Mouse (Mus musculus) liver, postnatal 0 days (tissue): ENCODE measurements around the gene Maco1. TPM values are rescaled to one million over a fixed set of nuclear protein-coding genes. Genes with fewer than 3 reads are reported as not detected.

Experiments
- ATAC-seq: fragments of 200-750 bp; cut with Nextera tagmentation; 2 replicates; pipeline ENCODE4 v1.8.0; 2017; ENCODE audit warnings: mild to moderate bottlenecking, moderate library complexity
- DNase-seq: peaks from one replicate; pipeline ENCODE4 v3.0.0-alpha.2; 2016
- H3K27ac ChIP-seq: fragments of 300-500 bp; sonication (generic); 2 replicates; pipeline ENCODE4 v1.5.1; 2014; ENCODE audit warnings: antibody characterized with exemption, moderate library complexity, mild to moderate bottlenecking, low read depth
- H3K27me3 ChIP-seq: fragments of 300-500 bp; sonication (generic); 2 replicates; pipeline ENCODE4 v1.6.1; 2014; ENCODE audit warnings: low read length, control low read depth, mixed read lengths; ENCODE audit not compliant: insufficient read depth
- H3K36me3 ChIP-seq: fragments of 300-500 bp; sonication (generic); replicated peaks from 2 replicates; pipeline ENCODE4 v1.6.1; 2014; ENCODE audit warnings: mild to moderate bottlenecking, control low read depth, low read length, moderate library complexity, mixed read lengths; ENCODE audit not compliant: insufficient read depth
- H3K4me1 ChIP-seq: fragments of 300-500 bp; sonication (generic); 2 replicates; pipeline ENCODE4 v1.6.1; 2014; ENCODE audit warnings: antibody characterized with exemption, mild to moderate bottlenecking, control low read depth; ENCODE audit not compliant: insufficient read depth
- H3K4me2 ChIP-seq: fragments of 300-500 bp; sonication (generic); 2 replicates; pipeline ENCODE4 v1.6.1; 2014; ENCODE audit warnings: low read depth, mild to moderate bottlenecking, low read length, moderate library complexity, mixed read lengths
- H3K4me3 ChIP-seq: fragments of 300-500 bp; sonication (generic); 2 replicates; pipeline ENCODE4 v1.5.1; 2014; ENCODE audit warnings: low read depth, low read length
- H3K9ac ChIP-seq: fragments of 300-500 bp; sonication (generic); replicated peaks from 2 replicates; pipeline ENCODE4 v1.6.1; 2014; ENCODE audit warnings: mild to moderate bottlenecking, moderate library complexity
- H3K9me3 ChIP-seq: fragments of 300-500 bp; sonication (generic); 2 replicates; pipeline ENCODE4 v1.6.1; 2016; ENCODE audit warnings: mild to moderate bottlenecking, control low read depth, low read length, mixed read lengths
- CTCF ChIP-seq: sonication (generic); IDR thresholded peaks from 2 replicates; pipeline ENCODE4 v1.5.1; 2016; ENCODE audit warnings: antibody characterized with exemption, low read depth
- EP300 ChIP-seq: IDR thresholded peaks from 2 replicates; pipeline ENCODE4 v1.6.1; 2016; ENCODE audit warnings: antibody characterized with exemption, low read depth, mild to moderate bottlenecking
- WGBS: fragments of 180-500 bp; shearing (Covaris S2); extraction: QIAGEN DNeasy Blood & Tissue Kit; methylation state at CpG from one replicate; pipeline ENCODE4 v1.1.7; 2014; ENCODE audit not compliant: insufficient replicate concordance; 5-methylcytosine and 5-hydroxymethylcytosine counted together
- polyA plus RNA-seq: library from polyadenylated mRNA; unstranded; fragments of >200 nt; fragmentation: Nextera tagmentation; extraction: Ambion mirVana; gene quantifications from 2 replicates; pipeline ENCODE4 v1.2.1, GENCODE M21; 2015

The Maco1 gene
- polyA plus RNA-seq, 1 experiment from 2014 or later: 14.6 TPM

GRCm38 (mm10) chr4:134754941-134755340, 98.2 kb downstream of the Maco1 start:
- Histone ChIP-seq H3K4me2 (peak overlapping the region; percentile 29; the same call in 1 of the 2 replicates), H3K4me3 (no peak overlapping the region), H3K4me1 (peaks cover 96% of the 10 kb centered on the region), H3K27me3 (no peaks in the 10 kb centered on the region), H3K9ac (peak overlapping the region; percentile 26; the same call in 1 of the 2 replicates), H3K27ac (peak overlapping the region; percentile 86), H3K36me3 (peaks cover 32% of the 10 kb centered on the region), H3K9me3 (no peaks in the 10 kb centered on the region)
- DNase-seq (no peak), ATAC-seq (no peak)
- WGBS: 75% methylated on average over 13 of the region's 13 CpGs
- TF ChIP-seq CTCF (no peak), EP300 (no peak)

- WGBS: 35% methylated on average over 10 of the region's 10 CpGs
- Histone ChIP-seq H3K9me3 (no peaks in the 10 kb centered on the region), H3K4me3 (no peak overlapping the region), H3K27ac (peak overlapping the region; percentile 86), H3K4me1 (peaks cover 96% of the 10 kb centered on the region), H3K9ac (0 out of 2 replicates have a peak overlapping the region, but pooled peaks have one; percentile 31), H3K36me3 (peaks cover 37% of the 10 kb centered on the region), H3K27me3 (no peaks in the 10 kb centered on the region), H3K4me2 (peak overlapping the region; percentile 29; the same call in 1 of the 2 replicates)
- TF ChIP-seq CTCF: no peak
- no peak for TF ChIP-seq EP300
- DNase-seq: peak; percentile 50
- no peak for ATAC-seq
Measured at GRCm38 (mm10) chr4:134754371-134754770, 98.8 kb downstream of the Maco1 start.

GRCm38 (mm10) chr4:134753516-134754261, 99.5 kb downstream of the Maco1 start:
- Histone ChIP-seq H3K27me3 (no peaks in the 10 kb centered on the region), H3K27ac (peak overlapping the region; percentile 86), H3K4me2 (peak overlapping the region; percentile 29; the same call in 1 of the 2 replicates), H3K9ac (peak overlapping the region; percentile 31; the same call in 1 of the 2 replicates), H3K36me3 (peaks cover 43% of the 10 kb centered on the region), H3K4me3 (no peak overlapping the region), H3K4me1 (peaks cover 90% of the 10 kb centered on the region), H3K9me3 (no peaks in the 10 kb centered on the region)
- ATAC-seq: peak; percentile 6; the same call in 1 of the 2 replicates
- 39% methylated on average over 17 of the region's 17 CpGs for WGBS
- DNase-seq: no peak
- TF ChIP-seq EP300: 0 out of 2 replicates have a peak, but pooled peaks have one; percentile 13
- no peak for TF ChIP-seq CTCF

- Histone ChIP-seq H3K9me3 (no peaks in the 10 kb centered on the region), H3K9ac (0 out of 2 replicates have a peak overlapping the region, but pooled peaks have one; percentile 30), H3K27me3 (no peaks in the 10 kb centered on the region), H3K4me1 (peaks cover 83% of the 10 kb centered on the region), H3K27ac (peak overlapping the region; percentile 86), H3K36me3 (peaks cover 50% of the 10 kb centered on the region), H3K4me2 (0 out of 2 replicates have a peak overlapping the region, but pooled peaks have one; percentile 6), H3K4me3 (no peak overlapping the region)
- no peak for DNase-seq
- ATAC-seq: no peak
- no peak for TF ChIP-seq CTCF
- TF ChIP-seq EP300: no peak
- 54% methylated on average over 11 of the region's 11 CpGs for WGBS
Measured at GRCm38 (mm10) chr4:134752911-134753426, 100.2 kb downstream of the Maco1 start.

Other genes starting within 250 kb of the Maco1 start
- 1.5 and 1.7 TPM in 2 replicates for gene Man1c1, start 149.1 kb downstream of the Maco1 start, polyA plus RNA-seq
- 14.8 and 15.4 TPM in 2 replicates for gene Ldlrap1, start 85.3 kb downstream of the Maco1 start, polyA plus RNA-seq
- gene Rhd, start 11.2 kb upstream of the Maco1 start, polyA plus RNA-seq: 207 and 214 TPM in 2 replicates
- 87.6 and 88.5 TPM in 2 replicates for gene Tmem50a, start 61.7 kb upstream of the Maco1 start, polyA plus RNA-seq
- gene Rsrp1, start 70.2 kb upstream of the Maco1 start, polyA plus RNA-seq: 185 and 225 TPM in 2 replicates
- gene Syf2, start 77.6 kb upstream of the Maco1 start, polyA plus RNA-seq: 46.9 and 52.9 TPM in 2 replicates